Mouse (Mus musculus) CH12.LX (cell line): Measurements from ENCODE around the gene Gm11096. TPM values are rescaled to one million over a fixed set of nuclear protein-coding genes. Genes with fewer than 3 reads are reported as not detected.

Experiments
- DNase-seq: peaks from one replicate; pipeline ENCODE4 v3.0.0-alpha.2; 2013; ENCODE audit errors: extremely low read depth
- H3K27ac ChIP-seq: 2 replicates; pipeline ENCODE4 v1.5.1; 2012; ENCODE audit warnings: low read depth, mild to moderate bottlenecking, control low read depth, moderate library complexity; ENCODE audit not compliant: insufficient read depth
- H3K27me3 ChIP-seq: replicated peaks from 2 replicates; pipeline ENCODE3; 2012; ENCODE audit warnings: inconsistent platforms
- H3K36me3 ChIP-seq, 2 experiments: replicated peaks in 1 of 2; 2 replicates each; pipeline versions ENCODE3 to v1.6.1; 2012; ENCODE audit warnings: inconsistent platforms in 1 of 2, low read length in 1 of 2, mild to moderate bottlenecking in 1 of 2, mixed read lengths in 1 of 2, moderate library complexity in 1 of 2; ENCODE audit not compliant: control insufficient read depth in 1 of 2, insufficient read depth in 1 of 2
- H3K4me1 ChIP-seq, 2 experiments: 2 replicates each; pipeline ENCODE4 v1.6.1; 2012; ENCODE audit warnings: inconsistent platforms in 1 of 2, moderate library complexity in 1 of 2; ENCODE audit not compliant: insufficient read depth in 2 of 2, control insufficient read depth in 1 of 2
- H3K4me2 ChIP-seq: 2 replicates; pipeline ENCODE4 v1.6.1; 2012; ENCODE audit warnings: low read depth, mild to moderate bottlenecking, control low read depth; ENCODE audit not compliant: poor library complexity, insufficient read depth, severe bottlenecking
- H3K4me3 ChIP-seq, 3 experiments: fragments of 150-350 bp in 1 of 3; sonication (generic) in 1 of 3; replicated peaks in 1 of 3; 2 replicates each; pipeline versions ENCODE3 to v1.5.1; 2011 to 2012; ENCODE audit warnings: low read depth in 2 of 3, low read length in 2 of 3, mild to moderate bottlenecking in 2 of 3, moderate library complexity in 2 of 3, control low read depth in 1 of 3, improper control_type of control experiment in 1 of 3, inconsistent platforms in 1 of 3, mixed read lengths in 1 of 3; ENCODE audit not compliant: poor library complexity in 1 of 3
- H3K79me2 ChIP-seq: replicated peaks from 2 replicates; pipeline ENCODE4 v1.6.1; 2012; ENCODE audit warnings: mild to moderate bottlenecking, moderate library complexity; ENCODE audit not compliant: control insufficient read depth, poor library complexity, insufficient read depth, severe bottlenecking; ENCODE audit errors: extremely low read depth
- H3K9ac ChIP-seq: 2 replicates; pipeline ENCODE4 v1.6.1; 2012; ENCODE audit warnings: low read depth, mild to moderate bottlenecking, control low read depth, moderate library complexity; ENCODE audit not compliant: insufficient read depth
- H3K9me3 ChIP-seq: replicated peaks from 2 replicates; pipeline ENCODE3; 2012; ENCODE audit warnings: low read length, inconsistent platforms, mixed read lengths
- BHLHE40 ChIP-seq: IDR thresholded peaks from 2 replicates; pipeline ENCODE4 v1.6.1; 2011; ENCODE audit warnings: mild to moderate bottlenecking, low read depth, low read length, improper control_type of control experiment
- ETS1 ChIP-seq: conservative IDR thresholded peaks from 2 replicates; pipeline ENCODE4 v1.6.1; 2012; ENCODE audit warnings: low read depth, mild to moderate bottlenecking, inconsistent platforms, low read length, improper control_type of control experiment, moderate library complexity
- JUN ChIP-seq: IDR thresholded peaks from 2 replicates; pipeline ENCODE4 v1.6.1; 2011; ENCODE audit warnings: low read depth, mild to moderate bottlenecking, low read length, improper control_type of control experiment, moderate library complexity; ENCODE audit not compliant: insufficient read depth
- MAFK ChIP-seq: IDR thresholded peaks from 2 replicates; pipeline ENCODE4 v1.6.1; 2011; ENCODE audit warnings: low read length, improper control_type of control experiment; ENCODE audit not compliant: insufficient replicate concordance
- MEF2A ChIP-seq: IDR thresholded peaks from 2 replicates; pipeline ENCODE4 v1.6.1; 2014; ENCODE audit warnings: low read depth, mild to moderate bottlenecking, inconsistent platforms, low read length, improper control_type of control experiment, borderline replicate concordance
- MYC ChIP-seq: IDR thresholded peaks from 2 replicates; pipeline ENCODE4 v1.6.1; 2011; ENCODE audit warnings: low read depth, mild to moderate bottlenecking, improper control_type of control experiment, low read length
- NELFE ChIP-seq: IDR thresholded peaks from 2 replicates; pipeline ENCODE4 v1.6.1; 2011; ENCODE audit warnings: low read depth, low read length, improper control_type of control experiment
- RAD21 ChIP-seq: IDR thresholded peaks from 2 replicates; pipeline ENCODE4 v1.6.1; 2011; ENCODE audit warnings: low read depth, mild to moderate bottlenecking, low read length, improper control_type of control experiment, moderate library complexity
- SIN3A ChIP-seq: IDR thresholded peaks from 2 replicates; pipeline ENCODE4 v1.6.1; 2012; ENCODE audit warnings: low read length, improper control_type of control experiment, inconsistent platforms
- SMC3 ChIP-seq: IDR thresholded peaks from 2 replicates; pipeline ENCODE4 v1.6.1; 2011; ENCODE audit warnings: low read depth, low read length, improper control_type of control experiment
- TBP ChIP-seq: conservative IDR thresholded peaks from 2 replicates; pipeline ENCODE4 v1.6.1; 2011; ENCODE audit warnings: low read depth, low read length, improper control_type of control experiment
- UBTF ChIP-seq: IDR thresholded peaks from 2 replicates; pipeline ENCODE4 v1.6.1; 2012; ENCODE audit warnings: low read depth, mild to moderate bottlenecking, inconsistent platforms, low read length, improper control_type of control experiment, moderate library complexity
- USF1 ChIP-seq: IDR thresholded peaks from 2 replicates; pipeline ENCODE4 v1.6.1; 2014; ENCODE audit warnings: low read depth, mild to moderate bottlenecking, inconsistent platforms, low read length, improper control_type of control experiment
- USF2 ChIP-seq: conservative IDR thresholded peaks from 2 replicates; pipeline ENCODE4 v1.6.1; 2011; ENCODE audit warnings: low read depth, low read length, improper control_type of control experiment
- dilution Hi-C: fragments of 300-500 bp; cut with MboI; formaldehyde crosslinking; loops from 2 replicates; pipeline ENCODE4 v1.14.3; 2020; ENCODE audit warnings: low sequenced_read_pairs; ENCODE audit not compliant: extremely low pct_unique_long_range_greater_than_20kb, extremely low pct_ligation_motif_present
- in situ Hi-C: fragments of 300-500 bp; cut with MboI; formaldehyde crosslinking; loops from 3 replicates; pipeline ENCODE4 v1.14.3; 2019; ENCODE audit warnings: low sequenced_read_pairs, low pct_ligation_motif_present, low pct_unique_long_range_greater_than_20kb, mixed read lengths
- polyA plus RNA-seq: library from polyadenylated mRNA; unstranded; fragments of >175 nt; gene quantifications from 2 replicates; pipeline ENCODE4 v1.2.1, GENCODE M21; 2012; ENCODE audit warnings: low read depth; ENCODE audit not compliant: insufficient read length
- total RNA-seq, 2 experiments: library from RNA; depleted of rRNA; stranded (reverse); fragments of 300-350 nt in 1 of 2; fragments of >200 nt in 1 of 2; gene quantifications; 2 replicates each; pipeline ENCODE4 v1.2.3; 2012 to 2014

Gene Gm11096
- total and polyA plus RNA-seq, 3 experiments: not detected

GRCm38 (mm10) chr17:81459379-81459778 is 17.8 kb downstream of the Gm11096 start:
- H3K36me3 ChIP-seq: no peaks in the 10 kb centered on the region
- H3K27ac ChIP-seq: no peak overlapping the region
- dilution Hi-C loops: no loop called here
- peaks cover 52% of the 10 kb centered on the region for H3K9me3 ChIP-seq
- H3K4me2 ChIP-seq: no peak overlapping the region
- no peak overlapping the region for H3K9ac ChIP-seq
- no peaks in the 10 kb centered on the region for H3K79me2 ChIP-seq
- DNase-seq: no peak
- no peak for TF ChIP-seq MEF2A
- no peak for TF ChIP-seq USF1
- no peak for TF ChIP-seq UBTF
- TF ChIP-seq MYC: no peak
- TF ChIP-seq BHLHE40: no peak
- TF ChIP-seq SMC3: no peak
- no peak for TF ChIP-seq RAD21
- no peak for TF ChIP-seq ETS1
- TF ChIP-seq USF2: no peak
- TF ChIP-seq, all 38 proteins: peak for 0
- Histone ChIP-seq H3K27me3 (no peaks in the 10 kb centered on the region), H3K4me3 (no peak overlapping the region), H3K4me1 (no peaks in the 10 kb centered on the region)
- in situ Hi-C loops: no loop called here

GRCm38 (mm10) chr17:81468941-81469340 is 27.4 kb downstream of the Gm11096 start:
- in situ Hi-C loops (no loop called here), dilution Hi-C loops (no loop called here)
- no peak for TF ChIP-seq SIN3A
- TF ChIP-seq MAFK: no peak
- TF ChIP-seq TBP: no peak
- no peak for TF ChIP-seq NELFE
- TF ChIP-seq MYC: no peak
- H3K79me2 ChIP-seq: no peaks in the 10 kb centered on the region
- H3K27ac ChIP-seq: no peak overlapping the region
- H3K4me2 ChIP-seq: no peak overlapping the region
- H3K4me3 ChIP-seq: no peak overlapping the region
- no peaks in the 10 kb centered on the region for H3K4me1 ChIP-seq
- DNase-seq: no peak
- H3K9ac ChIP-seq: no peak overlapping the region
- H3K36me3 ChIP-seq: no peaks in the 10 kb centered on the region
- peaks cover 49% of the 10 kb centered on the region for H3K9me3 ChIP-seq
- no peaks in the 10 kb centered on the region for H3K27me3 ChIP-seq

- Histone ChIP-seq H3K27me3 (no peaks in the 10 kb centered on the region), H3K4me1 (no peaks in the 10 kb centered on the region), H3K79me2 (no peaks in the 10 kb centered on the region), H3K4me2 (no peak overlapping the region), H3K9me3 (peaks cover 37% of the 10 kb centered on the region), H3K9ac (no peak overlapping the region), H3K36me3 (no peaks in the 10 kb centered on the region), H3K4me3 (no peak overlapping the region), H3K27ac (no peak overlapping the region)
- no peak for TF ChIP-seq JUN
- no peak for DNase-seq
- in situ Hi-C loops: no loop called here
- dilution Hi-C loops: no loop called here
These were observed 31.8 kb downstream of the Gm11096 start for GRCm38 (mm10) chr17:81473363-81473762.
